Mouse (Mus musculus) thymus, postnatal 36 days (tissue): ENCODE measurements around the gene Edem1.

Experiments
- DNase-seq, 2 experiments: peaks; one replicate each; pipeline ENCODE4 v3.0.0; 2022; ENCODE audit warnings: mixed read lengths in 2 of 2

Edem1 gene

DNA sequence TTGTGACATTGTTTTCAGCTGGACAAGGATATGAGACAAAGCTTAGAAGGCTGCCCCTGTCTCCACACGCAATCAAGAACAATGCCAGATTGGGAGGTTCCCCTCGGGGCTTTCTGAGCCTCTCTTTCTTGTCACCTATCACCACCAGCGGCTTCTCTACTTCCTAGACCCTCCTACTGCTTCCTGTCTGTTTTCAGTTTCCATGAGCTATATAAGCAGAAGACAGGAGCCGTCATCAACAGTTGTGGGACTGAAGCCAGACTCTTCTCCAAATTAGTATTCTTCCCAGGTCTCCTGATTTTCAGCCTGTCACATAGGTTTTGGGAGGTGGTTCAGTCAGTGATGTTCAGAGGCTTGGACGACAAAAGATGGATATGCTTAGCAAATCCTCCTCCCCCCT is 47.6 kb downstream of the Edem1 start:
- DNase-seq = peak; percentile 38 to 44

GRCm38 (mm10) chr6:108876486-108876885 is 48.0 kb downstream of the Edem1 start:
- DNase-seq = no peak

- no peak for DNase-seq
Observed at GRCm38 (mm10) chr6:108880368-108881013, 52.0 kb downstream of the Edem1 start.

- peak; percentile 32 to 40 for DNase-seq
Observed at GRCm38 (mm10) chr6:108881074-108881473, 52.6 kb downstream of the Edem1 start.

DNA sequence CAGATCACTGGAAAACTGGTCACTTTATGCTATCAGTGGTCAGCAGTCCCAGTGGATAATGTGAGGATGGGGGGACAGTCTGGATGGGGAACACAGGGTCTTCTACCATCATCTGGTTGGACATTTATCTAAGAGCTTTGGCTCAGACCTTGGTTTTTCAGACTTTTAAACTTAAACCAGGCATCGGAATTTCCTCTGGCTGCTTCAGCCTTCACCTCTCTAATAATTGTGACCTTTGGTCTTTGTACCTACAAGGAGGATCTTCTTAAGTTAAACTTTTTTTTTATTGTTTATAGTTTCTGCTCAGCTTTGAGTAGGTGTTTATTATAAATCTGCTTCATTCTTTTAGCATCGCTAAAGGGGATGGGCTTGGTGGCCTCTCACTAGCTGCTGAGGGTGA is 55.4 kb downstream of the Edem1 start:
- DNase-seq = no peak

DNA sequence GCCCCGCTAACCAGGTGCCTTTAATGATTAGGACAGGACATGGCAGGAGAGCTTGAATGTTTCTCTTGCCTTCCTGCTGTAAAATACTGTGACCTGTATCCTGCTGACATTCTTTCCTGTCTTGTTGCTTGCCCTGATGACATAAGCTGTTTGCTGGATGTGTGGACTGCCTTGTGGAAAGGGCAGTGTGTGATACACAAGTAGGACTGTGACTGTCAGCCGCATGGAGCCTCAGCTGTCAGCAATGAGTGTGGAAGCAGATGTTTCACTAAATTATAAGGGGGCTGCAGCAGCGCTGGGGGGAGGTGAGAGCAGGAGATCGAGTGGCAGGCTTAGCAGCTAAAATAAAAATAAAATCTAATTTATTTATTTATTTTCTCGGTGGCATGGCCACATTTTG is 56.2 kb downstream of the Edem1 start:
- DNase-seq = no peak

- no peak for DNase-seq
Observed at GRCm38 (mm10) chr6:108886346-108886745, 57.9 kb downstream of the Edem1 start.

DNA sequence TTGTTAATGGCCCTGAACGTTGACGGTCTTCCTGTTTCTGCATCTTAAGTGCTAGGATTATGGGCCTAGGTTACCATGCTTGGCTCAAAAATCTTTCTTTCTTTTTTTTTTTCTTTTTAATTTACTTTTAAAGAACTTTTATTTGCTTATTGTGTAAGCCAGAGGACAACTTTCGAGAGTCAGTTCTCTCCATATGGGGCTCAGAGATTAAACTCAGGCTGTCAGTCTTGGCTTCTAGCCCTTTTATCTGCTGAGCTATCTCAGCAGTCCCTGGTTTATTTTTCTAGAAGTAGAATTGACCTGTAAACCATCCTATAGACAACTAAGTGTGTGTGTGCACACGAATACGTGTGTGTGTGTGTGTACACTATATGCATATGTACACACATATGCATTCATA is 64.1 kb downstream of the Edem1 start:
- DNase-seq = no peak

- no peak for DNase-seq
Observed at GRCm38 (mm10) chr6:108895129-108895528, 66.7 kb downstream of the Edem1 start.

DNA sequence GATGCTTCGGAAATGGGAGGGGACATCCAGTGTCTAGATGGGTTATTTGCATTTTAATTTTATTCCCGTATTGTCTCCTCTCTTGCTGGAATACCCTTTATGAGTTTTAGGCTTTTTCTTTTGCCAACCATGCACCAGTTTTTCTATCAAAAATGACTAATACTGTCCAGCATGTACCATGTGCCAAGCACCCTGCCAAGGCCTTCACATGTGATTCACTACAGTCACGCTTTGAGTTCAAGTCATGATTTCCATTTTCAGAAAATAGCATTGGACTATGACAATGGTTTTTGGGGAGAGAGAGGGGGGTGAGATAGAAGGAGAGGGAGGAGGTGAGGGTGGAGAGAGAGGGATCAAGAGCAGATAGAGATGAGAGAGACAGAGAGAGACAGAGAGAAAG is 67.5 kb downstream of the Edem1 start:
- DNase-seq = no peak

GRCm38 (mm10) chr6:108896525-108897087 is 68.2 kb downstream of the Edem1 start:
- no peak for DNase-seq

DNA sequence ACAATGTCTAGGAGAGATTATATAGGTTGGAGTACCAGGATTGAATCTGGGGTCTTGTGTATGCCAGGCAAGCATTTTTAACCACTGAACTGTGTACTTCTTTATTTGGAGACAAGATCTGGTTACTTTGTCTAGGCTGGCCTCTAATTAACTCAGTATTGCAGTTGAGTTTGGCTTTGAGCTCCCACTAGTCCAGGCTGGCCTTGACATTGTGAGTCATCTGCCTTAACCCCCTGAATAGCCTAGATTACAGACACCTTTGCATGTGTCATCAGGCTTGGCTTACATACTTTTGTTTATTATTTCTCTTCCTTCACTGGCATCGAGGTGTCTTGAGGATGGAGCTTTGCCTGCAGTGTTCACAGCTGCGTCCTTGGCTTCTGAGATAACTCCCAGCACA is 70.8 kb downstream of the Edem1 start:
- DNase-seq = no peak

DNA sequence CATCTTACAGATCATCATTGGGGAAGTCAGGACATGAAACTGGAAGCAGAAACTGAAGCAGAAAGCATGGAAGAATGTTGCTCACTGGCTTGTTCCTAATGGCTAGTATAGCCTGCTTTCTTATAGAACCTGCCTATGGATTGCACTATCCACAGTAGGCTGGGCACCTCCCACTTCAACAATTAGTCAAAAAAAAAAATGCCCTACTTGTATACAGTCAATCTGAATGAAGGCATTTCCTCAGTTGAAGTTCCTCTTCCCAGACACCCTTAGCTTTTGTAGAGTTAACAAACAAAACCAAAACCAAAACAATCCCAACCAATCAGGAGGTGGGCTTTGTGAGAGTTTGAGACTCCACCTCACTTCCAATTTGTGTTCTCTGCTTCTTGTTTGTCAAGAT is 73.7 kb downstream of the Edem1 start:
- DNase-seq = no peak

DNA sequence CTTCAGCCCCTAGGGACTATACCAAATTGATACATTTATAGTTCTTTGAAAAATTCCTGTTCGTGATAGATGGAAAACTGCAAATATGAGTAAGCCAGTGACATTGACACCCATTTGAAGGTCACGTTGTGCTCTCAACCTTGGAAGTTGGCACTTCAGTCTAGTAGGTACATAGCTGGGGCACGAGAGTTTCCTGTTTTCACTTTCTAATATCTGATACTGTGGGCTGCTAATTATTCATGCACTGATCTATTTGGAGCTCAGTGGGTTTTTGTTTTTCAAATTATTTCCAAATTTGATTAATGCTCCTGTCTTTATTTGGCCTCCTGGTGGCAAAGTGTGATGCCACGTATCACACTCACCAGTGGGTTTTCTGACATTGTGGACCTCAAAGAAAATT is 74.8 kb downstream of the Edem1 start:
- no peak for DNase-seq

GRCm38 (mm10) chr6:108906539-108906938 is 78.1 kb downstream of the Edem1 start:
- no peak for DNase-seq
